Mouse (Mus musculus) limb, embryonic 11.5 days (tissue): ENCODE data around the gene Smyd2. TPM values are rescaled to one million over a fixed set of nuclear protein-coding genes. Genes with fewer than 3 reads are reported as not detected.
A peak's percentile ranks its signal among the peaks of the same experiment; 100 is the strongest.

ENCODE experiments used
- ATAC-seq: fragments of 200-750 bp; cut with Nextera tagmentation; 2 replicates; pipeline ENCODE4 v1.8.0; 2017; ENCODE audit warnings: low read depth; ENCODE audit not compliant: insufficient number of reproducible peaks, low FRiP score, low TSS enrichment
- DNase-seq: peaks from one replicate; pipeline ENCODE4 v3.0.0-alpha.2; 2015; ENCODE audit warnings: low spot score
- H3K27ac ChIP-seq: fragments of 300-500 bp; sonication (generic); replicated peaks from 2 replicates; pipeline ENCODE4 v1.5.1; 2014; ENCODE audit warnings: low read depth, mild to moderate bottlenecking, low read length
- H3K27me3 ChIP-seq: fragments of 300-500 bp; sonication (generic); 2 replicates; pipeline ENCODE4 v1.6.1; 2014; ENCODE audit warnings: mild to moderate bottlenecking, low read length, mixed read lengths; ENCODE audit not compliant: control insufficient read depth, insufficient read depth
- H3K36me3 ChIP-seq: fragments of 300-500 bp; sonication (generic); 2 replicates; pipeline ENCODE4 v1.6.1; 2014; ENCODE audit warnings: mild to moderate bottlenecking, low read length, moderate library complexity, mixed read lengths; ENCODE audit not compliant: control insufficient read depth, insufficient read depth
- H3K4me1 ChIP-seq: fragments of 300-500 bp; sonication (generic); 2 replicates; pipeline ENCODE4 v1.6.1; 2014; ENCODE audit warnings: low read length, mixed read lengths; ENCODE audit not compliant: control insufficient read depth, insufficient read depth
- H3K4me2 ChIP-seq: fragments of 300-500 bp; sonication (generic); 2 replicates; pipeline ENCODE4 v1.6.1; 2014; ENCODE audit warnings: low read depth, mild to moderate bottlenecking, moderate library complexity; ENCODE audit not compliant: severe bottlenecking
- H3K4me3 ChIP-seq: fragments of 300-500 bp; sonication (generic); 2 replicates; pipeline ENCODE4 v1.5.1; 2014; ENCODE audit warnings: low read depth, low read length
- H3K9ac ChIP-seq: fragments of 300-500 bp; sonication (generic); 2 replicates; pipeline ENCODE4 v1.6.1; 2014; ENCODE audit warnings: mild to moderate bottlenecking, low read length
- H3K9me3 ChIP-seq: fragments of 300-500 bp; sonication (generic); 2 replicates; pipeline ENCODE4 v1.6.1; 2016; ENCODE audit warnings: low read length; ENCODE audit not compliant: control insufficient read depth
- WGBS: fragments of 180-500 bp; shearing (Covaris S2); extraction: QIAGEN DNeasy Blood & Tissue Kit; methylation state at CpG from one replicate; pipeline ENCODE4 v1.1.7; 2014; 5-methylcytosine and 5-hydroxymethylcytosine counted together
- polyA plus RNA-seq: library from polyadenylated mRNA; unstranded; fragments of >200 nt; fragmentation: Nextera tagmentation; extraction: Ambion mirVana; gene quantifications from 2 replicates; pipeline ENCODE4 v1.2.1, GENCODE M21; 2014

Smyd2 gene
- polyA plus RNA-seq, 1 experiment from 2014 or later, result 71.8 TPM

GRCm38 (mm10) chr1:189888749-189889148 lies 33.4 kb downstream of the Smyd2 start:
- no peak overlapping the region for H3K4me2 ChIP-seq
- ATAC-seq, result no peak
- 78% methylated on average over 10 of the region's 10 CpGs for WGBS
- H3K27me3 ChIP-seq, result no peaks in the 10 kb centered on the region
- H3K9ac ChIP-seq, result no peak overlapping the region
- no peak overlapping the region for H3K27ac ChIP-seq
- no peak overlapping the region for H3K4me3 ChIP-seq
- H3K9me3 ChIP-seq, result no peaks in the 10 kb centered on the region
- no peaks in the 10 kb centered on the region for H3K36me3 ChIP-seq
- no peak for DNase-seq
- 0 out of 2 replicates have a peak, but pooled peaks cover 2% of the 10 kb centered on the region for H3K4me1 ChIP-seq

- Histone ChIP-seq H3K27ac (no peak overlapping the region), H3K4me2 (no peak overlapping the region), H3K4me1 (0 out of 2 replicates have a peak, but pooled peaks cover 2% of the 10 kb centered on the region), H3K36me3 (no peaks in the 10 kb centered on the region), H3K27me3 (no peaks in the 10 kb centered on the region), H3K9ac (no peak overlapping the region), H3K9me3 (no peaks in the 10 kb centered on the region), H3K4me3 (no peak overlapping the region)
- DNase-seq (peak; percentile 79), ATAC-seq (peak; percentile 63; the same call in 1 of the 2 replicates)
- WGBS, result 33% methylated on average over 7 of the region's 7 CpGs
Measured at GRCm38 (mm10) chr1:189887518-189887917, 34.6 kb downstream of the Smyd2 start.

GRCm38 (mm10) chr1:189885975-189886374 lies 36.2 kb downstream of the Smyd2 start:
- Histone ChIP-seq H3K4me3 (no peak overlapping the region), H3K9me3 (no peaks in the 10 kb centered on the region), H3K27me3 (no peaks in the 10 kb centered on the region), H3K9ac (no peak overlapping the region), H3K27ac (no peak overlapping the region), H3K4me1 (0 out of 2 replicates have a peak, but pooled peaks cover 2% of the 10 kb centered on the region), H3K36me3 (no peaks in the 10 kb centered on the region), H3K4me2 (no peak overlapping the region)
- ATAC-seq, result no peak
- WGBS, result 86% methylated on average over 6 of the region's 6 CpGs
- DNase-seq, result no peak

- 71% methylated on average over 13 of the region's 13 CpGs for WGBS
- ATAC-seq, result no peak
- Histone ChIP-seq H3K9me3 (no peaks in the 10 kb centered on the region), H3K27me3 (no peaks in the 10 kb centered on the region), H3K27ac (no peak overlapping the region), H3K36me3 (no peaks in the 10 kb centered on the region), H3K9ac (no peak overlapping the region), H3K4me2 (no peak overlapping the region), H3K4me1 (0 out of 2 replicates have a peak, but pooled peaks cover 2% of the 10 kb centered on the region), H3K4me3 (no peak overlapping the region)
- DNase-seq, result no peak
Measured at GRCm38 (mm10) chr1:189884951-189885350, 37.2 kb downstream of the Smyd2 start.

GRCm38 (mm10) chr1:189883531-189884170 lies 38.5 kb downstream of the Smyd2 start:
- H3K27ac ChIP-seq, result no peak overlapping the region
- DNase-seq, result peak; percentile 60

GRCm38 (mm10) chr1:189882886-189883285 lies 39.3 kb downstream of the Smyd2 start:
- 49% methylated on average over 7 of the region's 7 CpGs for WGBS
- Histone ChIP-seq H3K9me3 (no peaks in the 10 kb centered on the region), H3K27ac (no peak overlapping the region), H3K4me2 (no peak overlapping the region), H3K36me3 (no peaks in the 10 kb centered on the region), H3K27me3 (no peaks in the 10 kb centered on the region), H3K4me1 (0 out of 2 replicates have a peak, but pooled peaks cover 2% of the 10 kb centered on the region), H3K9ac (no peak overlapping the region), H3K4me3 (no peak overlapping the region)
- ATAC-seq (0 out of 2 replicates have a peak, but pooled peaks have one; percentile 14), DNase-seq (peak; percentile 80)

More at GRCm38 (mm10) chr1:189883531-189884170, 38.5 kb downstream of the Smyd2 start:
- ATAC-seq, result no peak
- H3K36me3 ChIP-seq, result no peaks in the 10 kb centered on the region
- H3K4me2 ChIP-seq, result no peak overlapping the region
- no peaks in the 10 kb centered on the region for H3K9me3 ChIP-seq
- H3K27me3 ChIP-seq, result no peaks in the 10 kb centered on the region
- H3K9ac ChIP-seq, result no peak overlapping the region
- H3K4me1 ChIP-seq, result 0 out of 2 replicates have a peak, but pooled peaks cover 2% of the 10 kb centered on the region
- 34% methylated on average over 18 of the region's 18 CpGs for WGBS
- no peak overlapping the region for H3K4me3 ChIP-seq

GRCm38 (mm10) chr1:189880745-189881144 lies 41.4 kb downstream of the Smyd2 start:
- DNase-seq, result no peak
- Histone ChIP-seq H3K9me3 (no peaks in the 10 kb centered on the region), H3K4me3 (no peak overlapping the region), H3K27me3 (no peaks in the 10 kb centered on the region), H3K4me1 (no peaks in the 10 kb centered on the region), H3K9ac (no peak overlapping the region), H3K27ac (no peak overlapping the region), H3K4me2 (no peak overlapping the region), H3K36me3 (no peaks in the 10 kb centered on the region)
- ATAC-seq, result no peak
- WGBS, result 81% methylated on average over 14 of the region's 14 CpGs

- no peaks in the 10 kb centered on the region for H3K9me3 ChIP-seq
- 85% methylated on average over 8 of the region's 8 CpGs for WGBS
- DNase-seq, result no peak
- no peaks in the 10 kb centered on the region for H3K27me3 ChIP-seq
- no peak overlapping the region for H3K9ac ChIP-seq
- H3K4me1 ChIP-seq, result peaks cover 6% of the 10 kb centered on the region; the same call in 1 of the 2 replicates
- H3K36me3 ChIP-seq, result no peaks in the 10 kb centered on the region
- ATAC-seq, result no peak
- no peak overlapping the region for H3K4me2 ChIP-seq
- H3K4me3 ChIP-seq, result no peak overlapping the region
- H3K27ac ChIP-seq, result no peak overlapping the region
Measured at GRCm38 (mm10) chr1:189879965-189880364, 42.2 kb downstream of the Smyd2 start.
